Mouse (Mus musculus): ENCODE measurements around the gene Shb. TPM values are rescaled to one million over a fixed set of nuclear protein-coding genes. Genes with fewer than 3 reads are reported as not detected.

The Shb gene
- total RNA-seq, 2 experiments from 2014 or later: 23.0 to 25.6 TPM

GRCm38 (mm10) chr4:45507039-45507438 is 25.2 kb downstream of the Shb start:
- intact Hi-C loops (cut with DNase I): no loop called here
- DNase-seq: no peak

GRCm38 (mm10) chr4:45506613-45507012 is 25.7 kb downstream of the Shb start:
- no peak for DNase-seq
- intact Hi-C loops (cut with DNase I): no loop called here

GRCm38 (mm10) chr4:45505671-45506070 is 26.6 kb downstream of the Shb start:
- no peak for DNase-seq
- intact Hi-C loops (cut with DNase I): no loop called here

DNA sequence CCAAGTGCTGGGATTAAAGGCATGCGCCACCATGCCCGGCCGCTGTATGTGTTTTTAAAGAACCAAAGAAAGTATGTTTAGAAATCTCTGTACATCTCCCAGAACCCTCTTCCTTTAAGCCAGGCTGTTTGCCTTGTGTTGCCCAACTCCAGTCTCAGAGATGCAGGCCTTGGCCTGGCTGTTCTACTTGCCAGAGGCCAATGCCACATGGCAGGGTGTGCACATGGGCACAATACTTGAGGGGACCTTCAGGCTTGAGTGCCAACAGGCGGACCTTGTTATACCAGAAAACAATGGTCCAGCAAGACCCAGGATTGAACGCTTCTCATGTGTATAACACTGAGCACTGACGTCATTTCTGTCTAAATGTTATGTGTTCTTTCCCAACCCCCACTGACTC is 27.1 kb downstream of the Shb start:
- intact Hi-C loops (cut with DNase I): no loop called here
- no peak for DNase-seq

DNA sequence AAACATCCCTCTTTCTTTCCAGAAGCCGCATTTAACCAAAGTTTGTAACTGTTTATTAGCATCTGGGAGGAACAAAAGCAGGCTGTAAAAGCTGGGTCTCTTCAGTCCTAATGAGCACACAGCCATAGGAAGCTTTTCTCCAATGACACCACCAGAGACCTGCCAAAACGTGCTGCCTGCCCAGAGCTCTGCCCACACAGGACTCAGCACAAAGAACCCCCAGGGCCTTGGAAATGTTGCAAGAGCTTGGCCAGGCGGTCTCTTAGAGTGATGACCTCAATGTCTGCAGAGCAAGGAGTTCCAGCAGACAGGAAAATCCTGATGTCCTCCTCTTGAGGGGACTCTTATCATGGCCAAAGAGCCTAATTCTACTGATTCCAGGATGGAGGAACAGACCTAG is 28.5 kb downstream of the Shb start:
- no peak for DNase-seq
- intact Hi-C loops (cut with DNase I): no loop called here

DNA sequence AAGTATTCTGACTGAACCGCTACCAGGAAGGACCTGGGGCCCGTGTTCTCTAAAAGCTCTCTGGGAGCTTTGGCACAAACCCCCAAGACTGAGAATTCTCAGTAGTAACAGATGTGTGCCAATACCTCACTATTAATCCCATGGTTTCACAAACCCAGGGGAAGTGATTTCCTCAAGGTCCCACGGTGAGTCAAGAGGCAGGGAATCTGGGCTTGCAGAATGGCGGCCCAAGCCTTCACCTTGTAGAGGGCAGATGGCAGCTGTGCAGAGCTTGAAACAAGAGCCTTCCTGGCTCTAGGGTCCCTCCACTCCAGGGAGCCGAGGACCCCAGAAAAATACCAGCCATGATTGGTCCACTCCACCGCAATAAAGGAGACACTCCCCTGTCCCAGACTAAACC is 28.9 kb downstream of the Shb start:
- no peak for DNase-seq
- intact Hi-C loops (cut with DNase I): no loop called here

DNA sequence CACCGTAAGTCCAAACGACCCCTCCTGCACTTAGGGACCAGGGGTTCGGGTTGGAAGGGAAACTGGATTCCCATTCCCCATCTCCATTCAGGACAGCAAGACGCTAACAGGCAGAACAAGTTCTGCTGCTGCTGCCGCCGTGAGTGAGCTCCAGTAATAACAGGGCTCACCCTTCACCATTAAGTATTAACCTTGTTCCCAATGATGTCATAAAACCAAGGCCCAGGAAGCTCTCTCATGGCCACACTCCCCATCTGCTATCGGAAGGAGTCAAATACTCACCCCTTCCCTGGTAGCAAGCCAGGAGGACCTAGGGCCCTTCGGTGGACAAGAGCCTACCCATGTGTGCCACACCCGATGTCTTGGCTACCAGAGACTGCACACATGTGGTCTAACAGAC is 30.3 kb downstream of the Shb start:
- no peak for DNase-seq
- intact Hi-C loops (cut with DNase I): no loop called here

- intact Hi-C loops (cut with DNase I): no loop called here
- DNase-seq: no peak
Measured at GRCm38 (mm10) chr4:45500381-45500780, 31.9 kb downstream of the Shb start.

DNA sequence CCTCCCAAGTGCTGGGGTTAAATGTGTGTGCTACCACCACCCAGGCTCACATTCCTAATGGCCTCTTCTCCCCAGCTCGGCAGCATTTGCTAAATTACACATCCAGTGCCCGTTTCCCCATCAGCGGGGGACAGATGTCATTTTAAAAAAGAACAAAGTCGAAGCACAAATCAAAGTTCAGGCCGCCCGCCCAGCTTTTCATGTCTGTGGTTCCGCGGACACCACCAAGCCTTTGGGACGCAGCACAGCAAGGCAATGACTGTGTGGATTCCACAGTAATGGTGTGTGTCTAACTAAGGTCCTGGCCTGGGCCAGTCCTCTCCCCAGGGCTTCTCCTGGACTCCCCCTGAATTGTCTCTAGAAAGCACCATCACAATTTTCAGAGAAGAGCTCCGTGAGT is 32.7 kb downstream of the Shb start:
- intact Hi-C loops (cut with DNase I): no loop called here
- no peak for DNase-seq

DNA sequence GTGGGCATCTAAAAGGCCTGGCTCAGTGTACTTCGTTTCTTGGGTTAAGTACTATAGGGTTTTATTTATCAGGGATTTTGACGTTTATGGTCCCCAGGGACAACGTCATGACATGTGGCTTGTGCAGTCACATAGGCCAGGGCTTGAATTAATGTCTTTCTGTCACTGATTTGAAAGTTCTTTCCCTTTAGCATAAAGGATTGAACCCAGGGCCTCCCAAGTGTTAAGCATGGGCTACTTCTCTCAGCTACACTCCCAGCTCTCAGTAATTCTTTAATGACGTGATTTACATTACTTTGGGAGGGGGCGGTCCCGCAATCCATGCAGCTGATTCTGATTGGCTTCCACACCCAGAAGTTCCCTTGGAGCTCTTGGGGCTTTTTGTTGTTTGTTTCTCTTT is 33.2 kb downstream of the Shb start:
- intact Hi-C loops (cut with DNase I): no loop called here
- DNase-seq: no peak

DNA sequence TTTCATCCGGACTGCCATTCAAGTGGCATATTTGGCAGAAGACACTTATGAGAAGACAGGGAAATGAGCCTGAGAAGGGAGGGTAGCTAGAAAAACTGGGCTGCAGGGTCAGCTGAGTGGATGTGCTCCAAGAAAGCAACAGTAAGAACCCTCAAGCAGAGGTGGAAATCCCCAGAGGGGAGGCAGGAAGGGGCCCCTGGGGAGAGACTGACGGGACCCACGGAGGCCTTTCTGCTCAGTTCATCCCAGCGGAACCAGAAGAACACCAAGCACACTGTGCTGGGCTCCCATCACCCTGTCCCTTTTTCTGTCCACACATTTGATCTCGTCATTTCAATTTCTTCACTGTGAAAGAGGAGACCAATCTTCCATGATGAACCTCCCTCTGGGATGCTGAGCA is 33.9 kb downstream of the Shb start:
- no peak for DNase-seq
- intact Hi-C loops (cut with DNase I): no loop called here

GRCm38 (mm10) chr4:45497282-45497681 is 35.0 kb downstream of the Shb start:
- DNase-seq: no peak
- intact Hi-C loops (cut with DNase I): no loop called here

DNA sequence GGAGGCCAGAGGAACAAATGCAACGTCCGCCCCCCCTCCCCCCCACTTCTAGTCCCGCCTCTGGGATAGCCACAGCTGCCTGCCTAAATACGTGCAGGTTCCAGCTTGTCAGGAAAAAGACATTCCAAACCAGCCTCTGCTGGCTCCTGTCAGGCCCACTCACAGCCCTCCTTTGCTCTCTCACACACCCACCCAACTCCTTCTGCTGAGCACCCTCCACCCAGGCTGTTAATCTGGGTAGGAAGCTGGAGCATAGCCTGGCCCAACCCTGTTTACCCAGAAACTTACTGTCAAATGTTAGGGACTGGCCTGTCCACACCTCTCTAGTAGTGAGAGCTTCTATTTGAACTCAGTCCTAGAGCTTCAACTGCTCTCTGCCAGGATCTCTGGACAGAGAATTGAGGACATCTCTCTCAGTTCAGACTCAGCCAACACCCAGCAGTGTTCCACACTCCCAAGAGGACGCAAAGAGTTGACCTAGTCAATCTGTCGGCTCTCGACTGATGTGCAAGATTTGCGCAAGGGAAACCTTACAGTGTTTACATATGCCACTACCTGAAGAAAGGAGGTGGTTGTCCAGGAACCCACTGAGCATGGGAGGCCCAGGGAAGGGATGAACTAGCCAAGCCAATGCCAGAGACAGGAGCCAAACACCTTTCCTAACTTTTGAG is 36.6 kb downstream of the Shb start:
- intact Hi-C loops (cut with DNase I): no loop called here
- no peak for DNase-seq

GRCm38 (mm10) chr4:45493786-45494400 is 38.4 kb downstream of the Shb start:
- no peak for DNase-seq
- intact Hi-C loops (cut with DNase I): no loop called here

DNA sequence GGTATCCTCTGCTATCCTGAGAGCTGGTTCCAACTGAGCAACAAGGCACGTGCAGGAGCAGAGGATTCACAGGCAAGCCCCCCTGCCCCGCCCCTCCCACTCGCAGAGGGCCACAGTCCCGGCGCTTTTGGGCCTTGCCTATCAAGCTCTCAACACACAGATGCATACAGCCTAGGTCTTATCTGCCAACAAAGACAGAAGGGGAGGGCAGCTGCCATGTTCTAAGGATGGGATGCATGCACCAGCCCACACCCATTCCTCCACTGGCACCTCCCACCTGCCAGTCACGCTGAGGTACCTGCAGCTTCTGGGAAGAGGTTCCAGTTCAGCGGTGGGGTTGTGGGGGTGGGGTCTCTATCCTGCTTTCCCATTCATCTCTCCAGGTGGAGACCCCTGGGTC is 39.2 kb downstream of the Shb start:
- intact Hi-C loops (cut with DNase I): no loop called here
- no peak for DNase-seq

- no peak for DNase-seq
- intact Hi-C loops (cut with DNase I): no loop called here
Measured at GRCm38 (mm10) chr4:45492681-45493081, 39.6 kb downstream of the Shb start.

DNA sequence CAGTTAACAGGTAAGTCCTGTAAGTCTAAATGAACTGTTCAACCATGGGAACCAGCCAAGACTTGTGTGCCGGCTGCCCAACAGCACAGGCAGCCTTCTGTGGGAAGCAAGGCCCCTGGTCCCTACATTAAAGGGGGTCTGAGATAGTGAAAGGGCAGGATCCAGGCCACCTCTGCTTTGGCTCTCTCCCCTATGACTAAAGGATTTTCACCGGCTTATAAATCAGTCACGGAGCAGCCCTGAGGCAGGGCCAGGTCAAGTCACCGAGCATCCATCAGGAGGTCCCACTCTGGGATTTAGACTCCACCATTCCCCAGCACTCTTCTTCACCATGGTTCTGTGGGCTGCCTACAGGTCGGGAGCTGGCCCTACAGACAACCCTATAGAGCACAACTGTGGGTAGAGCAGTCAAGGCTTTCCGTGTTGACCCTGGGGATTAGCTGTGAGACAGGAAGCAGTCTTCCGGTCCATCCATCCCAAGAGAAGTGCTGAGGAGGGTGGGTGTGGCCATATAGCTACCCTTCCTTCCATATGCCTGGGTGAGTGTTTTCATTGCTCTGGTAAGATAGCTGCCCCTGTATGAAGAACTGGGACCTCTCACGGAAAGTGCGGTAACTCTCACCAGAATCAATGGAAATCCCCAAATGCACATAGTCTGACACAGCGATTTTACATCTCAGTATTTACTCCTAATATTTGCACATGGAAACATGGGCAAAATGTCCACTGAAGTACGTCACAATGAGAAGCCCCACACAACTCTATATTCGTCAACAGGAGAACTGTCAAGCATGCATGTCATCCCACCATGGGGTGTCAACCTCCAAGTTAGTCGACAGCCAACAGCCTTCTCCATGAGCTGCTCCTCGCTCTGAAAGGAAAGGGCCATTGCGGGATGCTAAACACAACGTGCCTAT is 40.3 kb downstream of the Shb start:
- intact Hi-C loops (cut with DNase I): no loop called here
- DNase-seq: no peak

GRCm38 (mm10) chr4:45491119-45491679 is 41.1 kb downstream of the Shb start:
- intact Hi-C loops (cut with DNase I): no loop called here
- DNase-seq: no peak

DNA sequence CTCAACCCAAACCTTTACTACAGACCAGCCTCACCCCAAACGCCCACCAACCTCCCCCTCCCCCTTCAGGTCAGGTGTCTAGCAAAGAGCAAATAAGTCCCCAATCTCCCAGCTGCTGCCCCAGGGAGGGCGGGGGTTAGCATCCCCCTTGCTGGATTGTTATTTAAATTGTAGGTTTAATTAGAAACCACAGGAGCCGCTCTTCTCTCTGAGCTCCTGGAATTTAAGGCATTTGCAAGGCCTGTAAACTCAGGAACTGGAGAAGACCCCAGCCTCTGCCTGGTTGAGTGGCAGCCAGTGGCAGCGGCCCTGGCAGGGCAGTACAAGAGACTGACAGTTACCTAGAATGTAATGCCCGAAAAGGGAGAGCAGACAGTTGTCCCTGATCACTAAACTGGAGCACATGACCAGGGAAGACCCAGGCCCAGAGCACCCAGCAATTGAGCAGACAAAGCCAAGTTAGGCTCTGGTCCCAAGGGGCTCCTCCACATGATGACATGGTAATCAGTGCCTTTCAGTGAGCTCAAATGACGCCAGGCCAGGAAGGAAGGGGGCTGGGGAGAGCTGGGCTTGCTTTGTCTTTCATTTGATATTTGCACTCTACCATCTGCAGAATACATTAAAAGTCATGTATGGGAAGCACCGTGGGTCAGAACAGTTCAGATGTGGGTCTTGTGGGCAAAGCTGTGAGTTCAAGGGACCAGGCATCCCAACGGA is 42.1 kb downstream of the Shb start:
- intact Hi-C loops (cut with DNase I): no loop called here
- DNase-seq: no peak

DNA sequence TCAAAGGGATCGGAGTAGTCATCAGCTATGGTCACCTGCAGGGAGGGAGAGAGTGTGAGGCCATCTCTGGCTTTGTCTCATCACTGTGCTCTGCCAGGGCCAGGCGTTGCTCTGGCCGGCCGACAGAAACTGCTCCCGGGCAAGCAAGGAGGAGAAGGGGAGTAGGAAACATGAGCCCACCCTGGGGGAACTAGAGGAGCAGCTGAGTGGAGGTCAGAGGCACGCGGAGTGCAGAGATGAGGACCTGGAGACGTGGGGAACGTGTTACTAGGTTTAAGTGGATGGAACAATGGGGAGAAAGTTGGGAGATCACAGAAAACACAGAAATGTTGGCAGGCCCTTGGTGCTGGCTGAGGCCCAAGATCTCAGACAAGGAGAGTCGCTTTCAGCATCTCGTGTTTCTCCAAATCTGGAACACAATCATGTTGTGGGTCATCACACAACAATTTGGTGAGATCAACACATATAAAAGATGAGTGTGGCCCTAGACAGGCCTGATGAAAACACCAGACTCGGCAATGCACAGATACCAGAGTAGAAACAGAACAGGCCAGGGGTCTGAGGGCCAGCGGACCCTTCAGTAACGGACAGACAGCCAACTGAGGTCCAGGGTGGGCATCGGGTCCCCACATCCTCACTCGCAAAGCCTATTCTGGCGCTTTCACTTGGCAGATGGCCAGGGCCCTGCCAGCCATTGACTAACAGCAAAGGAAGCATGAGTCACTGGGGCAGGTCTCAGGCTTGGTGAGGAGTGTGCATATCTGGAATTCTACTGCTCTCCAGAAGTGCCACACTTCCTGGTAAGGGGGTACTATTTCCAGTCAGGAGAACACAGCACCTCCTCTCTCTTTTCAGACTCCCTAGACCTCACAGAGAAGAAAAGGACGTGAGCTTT is 42.9 kb downstream of the Shb start:
- peak; percentile 74 for DNase-seq
- intact Hi-C loops (cut with DNase I): no loop called here
